Mouse (Mus musculus): ENCODE measurements around the gene Cish.

The Cish gene

GRCm38 (mm10) chr9:107322461-107323050, 26.7 kb downstream of the Cish start:
- no peak for DNase-seq (ENCODE audit: low spot score)

DNA sequence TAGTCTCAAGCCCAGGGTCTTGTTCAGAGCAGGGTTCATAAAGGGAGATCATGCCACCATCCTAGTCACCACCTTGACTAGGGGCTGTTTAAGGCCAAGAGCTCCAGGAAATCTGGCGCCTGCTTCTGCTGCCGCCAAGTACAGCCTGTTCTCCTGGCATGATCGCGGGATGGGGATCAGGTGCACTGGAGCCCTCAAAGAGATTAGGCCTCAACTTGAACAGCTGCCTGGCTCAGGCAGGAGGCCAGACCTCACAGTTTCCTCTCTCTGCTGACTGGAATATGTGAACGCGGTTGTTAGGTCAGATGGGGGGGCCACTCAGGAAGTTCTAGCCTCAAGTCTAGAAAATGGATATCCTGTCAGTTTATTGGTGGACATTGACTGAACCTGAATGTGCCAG, 27.7 kb downstream of the Cish start:
- DNase-seq (ENCODE audit: low spot score), result no peak

DNA sequence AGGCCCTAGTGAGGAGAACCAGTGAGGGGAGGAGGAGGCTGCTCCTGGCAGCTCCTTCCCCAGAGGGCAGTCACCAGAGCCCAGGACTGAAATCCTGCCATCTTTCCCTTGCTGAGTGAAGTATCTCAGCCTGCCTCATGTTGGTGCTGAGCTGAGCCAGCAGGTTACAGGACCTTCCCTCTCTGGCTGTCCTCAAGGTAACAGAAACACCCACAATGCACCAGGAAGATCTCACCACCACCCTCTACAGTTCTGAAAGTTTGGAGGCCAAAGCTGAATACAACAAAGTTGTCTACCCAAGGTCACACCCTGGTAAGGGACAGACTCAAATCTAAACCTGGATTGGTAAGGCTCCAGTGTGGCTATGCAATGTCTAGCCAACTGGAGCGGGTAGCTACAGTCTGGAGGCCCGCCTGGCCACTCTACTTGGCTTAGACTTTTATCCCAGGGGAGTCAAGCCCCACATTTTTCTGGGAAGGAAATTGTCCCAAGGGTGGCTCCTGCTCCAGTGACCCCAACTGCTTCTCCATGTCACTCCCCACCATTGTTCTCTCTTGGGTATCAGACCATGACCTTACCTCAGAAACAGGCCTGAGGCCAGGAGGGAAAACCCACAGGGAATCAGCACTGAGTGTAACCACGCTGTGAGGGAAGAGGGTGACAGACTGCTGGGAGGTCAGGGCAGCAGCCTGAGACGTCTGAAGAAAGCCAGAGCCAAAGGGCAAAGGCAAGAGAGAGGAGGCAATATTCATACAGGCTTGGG, 29.2 kb downstream of the Cish start:
- DNase-seq (ENCODE audit: low spot score), result no peak

DNA sequence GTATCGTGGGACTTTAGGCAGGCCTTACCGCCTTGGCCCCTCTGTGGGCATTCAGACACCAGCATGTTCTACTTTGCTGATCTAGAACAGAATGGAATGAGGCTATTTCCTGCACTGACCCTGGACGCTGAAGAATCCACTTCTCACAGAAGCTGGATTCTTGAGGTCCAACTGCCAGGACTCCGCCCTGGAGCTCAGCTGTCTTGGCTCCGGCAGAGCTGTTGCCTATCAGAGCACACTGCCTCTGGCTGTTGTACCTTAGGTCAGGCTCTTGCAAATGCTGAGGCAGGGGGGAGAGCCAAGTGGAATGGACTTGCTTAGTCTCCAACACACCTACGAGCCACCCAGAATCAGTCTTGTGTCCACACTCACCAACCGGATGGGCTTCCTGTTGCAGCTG, 30.1 kb downstream of the Cish start:
- DNase-seq (ENCODE audit: low spot score), result no peak

GRCm38 (mm10) chr9:107327879-107328620, 32.2 kb downstream of the Cish start:
- DNase-seq (ENCODE audit: low spot score), result no peak

DNA sequence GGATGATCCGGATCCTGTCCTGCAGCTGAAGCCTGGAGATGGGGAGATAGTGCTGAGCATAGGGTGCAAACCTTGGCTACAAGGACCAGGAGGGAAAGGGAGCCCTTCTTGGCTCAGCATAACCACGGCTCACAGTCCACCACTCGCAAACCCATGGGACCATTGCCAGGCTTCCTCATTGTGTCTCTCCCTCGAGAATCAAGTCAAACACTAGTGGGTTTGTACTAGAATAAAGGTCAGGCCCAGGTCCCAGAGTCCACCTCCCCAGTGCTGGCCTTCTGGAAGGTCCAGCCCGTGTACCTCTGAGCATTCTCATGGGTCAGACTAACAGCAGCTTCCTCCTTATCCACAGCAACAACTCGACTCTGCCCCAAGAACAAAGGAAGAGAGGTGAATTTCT, 35.0 kb downstream of the Cish start:
- no peak for DNase-seq (ENCODE audit: low spot score)

DNA sequence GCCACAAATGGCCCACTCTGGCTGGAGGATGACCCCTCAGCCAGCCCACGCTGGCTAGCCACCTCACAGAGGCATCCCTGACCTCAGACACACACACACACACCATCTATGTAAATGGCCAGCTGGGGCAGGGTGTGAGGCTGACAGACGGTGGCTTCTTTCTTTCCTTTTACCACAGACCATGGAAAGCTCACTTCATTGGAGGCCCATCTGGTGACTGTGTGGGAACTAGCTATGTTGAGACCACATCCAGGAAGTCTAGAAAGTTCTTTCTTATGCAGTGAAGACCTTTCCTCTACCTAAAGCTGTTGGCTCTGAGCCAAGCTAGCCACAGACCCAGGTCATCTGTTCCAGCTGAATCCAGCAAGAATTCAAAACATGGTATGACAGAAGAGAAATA, 37.9 kb downstream of the Cish start:
- DNase-seq (ENCODE audit: low spot score), result no peak

DNA sequence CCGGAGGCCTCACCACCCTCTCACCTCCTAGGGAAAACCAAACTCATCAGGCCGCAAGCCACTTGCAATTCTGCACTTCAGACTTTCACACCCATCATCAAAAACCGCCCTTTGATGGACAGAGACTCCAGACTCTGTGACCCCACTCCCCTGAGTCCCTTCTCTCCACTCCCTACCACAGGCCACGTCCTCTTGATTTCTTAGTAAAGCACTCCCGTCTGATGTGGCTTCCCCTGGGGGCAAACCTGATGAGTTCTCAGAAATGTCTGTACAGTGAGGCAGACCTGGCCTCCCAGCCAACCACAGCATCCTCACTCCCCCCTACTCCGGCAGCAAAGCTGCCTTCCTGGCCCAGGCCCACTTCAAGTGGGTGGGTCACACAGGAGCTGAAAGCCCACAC, 38.5 kb downstream of the Cish start:
- no peak for DNase-seq (ENCODE audit: low spot score)

DNA sequence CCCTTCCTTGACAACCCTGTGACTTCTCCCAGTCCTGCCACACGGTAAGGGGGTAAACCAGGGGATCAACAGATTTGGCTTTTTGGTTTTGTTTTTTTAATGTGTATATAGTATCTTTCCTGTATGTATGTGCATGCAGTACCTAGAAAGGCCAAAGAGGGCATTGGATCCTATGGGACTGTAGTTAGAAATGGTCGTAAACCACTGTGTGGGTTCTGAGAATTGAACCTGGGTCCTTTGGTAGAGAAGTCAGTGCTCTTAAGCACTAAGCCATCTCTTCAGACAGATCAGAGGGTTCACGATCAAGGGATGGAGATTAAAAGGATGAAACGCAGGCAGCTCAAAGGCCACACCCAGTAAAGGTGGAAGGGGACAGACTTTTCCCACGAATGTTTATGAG, 39.2 kb downstream of the Cish start:
- DNase-seq (ENCODE audit: low spot score), result no peak

- DNase-seq (ENCODE audit: low spot score), result peak; percentile 69
Observed at GRCm38 (mm10) chr9:107335909-107336308, 40.1 kb downstream of the Cish start.

- no peak for DNase-seq (ENCODE audit: low spot score)
Observed at GRCm38 (mm10) chr9:107336386-107336785, 40.6 kb downstream of the Cish start.

DNA sequence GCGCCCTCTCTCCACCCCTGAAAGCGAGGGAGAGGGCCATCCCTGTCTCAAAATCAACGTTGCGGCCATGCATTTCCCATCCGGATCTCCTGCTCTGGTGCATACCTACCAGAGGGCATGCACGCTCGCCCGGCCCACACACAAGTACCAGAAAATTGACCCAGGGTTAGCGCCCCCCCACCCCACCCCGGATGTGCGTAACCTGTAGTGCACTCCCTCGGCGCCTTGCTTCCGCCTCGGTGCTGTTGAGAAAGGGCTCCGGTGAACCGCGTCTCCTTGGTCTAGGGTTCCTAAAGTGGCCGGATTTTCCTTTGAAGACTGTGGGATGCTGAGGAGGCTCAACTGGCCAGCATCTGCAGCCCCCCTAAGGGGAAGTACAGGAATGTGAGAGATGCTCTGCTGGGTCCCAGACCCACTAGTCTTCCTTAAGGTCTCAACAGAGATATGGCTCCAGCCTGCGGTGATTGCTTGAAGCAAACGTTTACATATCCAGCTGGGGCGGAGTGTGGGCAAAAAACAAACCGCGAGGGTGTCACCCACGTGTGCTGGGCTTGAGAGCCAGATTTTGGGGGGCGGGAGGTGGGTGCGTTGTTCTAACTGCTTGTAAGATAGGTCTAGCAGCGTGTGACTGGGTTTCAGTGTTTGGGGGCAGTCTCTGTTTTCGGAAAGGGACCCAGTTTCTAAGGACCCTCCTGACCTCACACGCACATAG, 42.5 kb downstream of the Cish start, which contains the start of gene Hemk1:
Hemk1 (minus strand) TSS at position 179 of the 712 bp plus-strand sequence.
- DNase-seq (ENCODE audit: low spot score), result peak; percentile 90

DNA sequence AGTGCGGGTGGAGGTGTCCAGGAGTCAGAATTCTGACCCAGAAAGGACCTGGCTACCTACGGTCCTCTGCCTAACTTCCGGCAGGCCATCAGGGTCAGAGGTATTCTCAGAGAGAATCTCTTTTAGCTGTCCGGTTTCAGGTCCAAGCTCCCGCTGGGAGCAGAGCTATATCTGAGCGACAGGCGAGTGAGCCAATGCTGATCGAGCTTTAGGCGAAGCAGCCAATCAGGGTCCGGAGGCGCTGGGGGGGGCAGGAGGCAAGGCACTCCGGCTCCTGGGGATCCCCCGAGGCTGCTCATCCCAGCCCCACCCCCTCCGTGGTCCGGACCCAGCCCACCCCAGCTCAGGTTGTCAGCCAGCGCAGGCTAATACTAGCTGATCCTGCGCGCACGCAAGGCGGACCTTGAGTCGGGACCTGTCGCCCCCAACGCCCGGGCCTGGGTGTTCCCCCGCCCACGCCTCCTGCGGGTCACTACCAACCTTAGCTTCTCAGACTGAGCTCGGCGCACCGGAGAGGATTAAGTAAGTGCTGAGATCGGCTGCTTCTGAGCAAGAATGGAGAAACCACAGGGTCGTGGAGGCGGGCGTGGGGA, 44.5 kb downstream of the Cish start, which contains the start of gene 6430571L13Rik:
6430571L13Rik (plus strand) TSS at position 336 of the 593 bp plus-strand sequence.
- DNase-seq (ENCODE audit: low spot score), result peak; percentile 94

GRCm38 (mm10) chr9:107340911-107341645, 45.3 kb downstream of the Cish start:
- DNase-seq (ENCODE audit: low spot score), result no peak

GRCm38 (mm10) chr9:107342201-107342709, 46.4 kb downstream of the Cish start:
- DNase-seq (ENCODE audit: low spot score), result no peak

DNA sequence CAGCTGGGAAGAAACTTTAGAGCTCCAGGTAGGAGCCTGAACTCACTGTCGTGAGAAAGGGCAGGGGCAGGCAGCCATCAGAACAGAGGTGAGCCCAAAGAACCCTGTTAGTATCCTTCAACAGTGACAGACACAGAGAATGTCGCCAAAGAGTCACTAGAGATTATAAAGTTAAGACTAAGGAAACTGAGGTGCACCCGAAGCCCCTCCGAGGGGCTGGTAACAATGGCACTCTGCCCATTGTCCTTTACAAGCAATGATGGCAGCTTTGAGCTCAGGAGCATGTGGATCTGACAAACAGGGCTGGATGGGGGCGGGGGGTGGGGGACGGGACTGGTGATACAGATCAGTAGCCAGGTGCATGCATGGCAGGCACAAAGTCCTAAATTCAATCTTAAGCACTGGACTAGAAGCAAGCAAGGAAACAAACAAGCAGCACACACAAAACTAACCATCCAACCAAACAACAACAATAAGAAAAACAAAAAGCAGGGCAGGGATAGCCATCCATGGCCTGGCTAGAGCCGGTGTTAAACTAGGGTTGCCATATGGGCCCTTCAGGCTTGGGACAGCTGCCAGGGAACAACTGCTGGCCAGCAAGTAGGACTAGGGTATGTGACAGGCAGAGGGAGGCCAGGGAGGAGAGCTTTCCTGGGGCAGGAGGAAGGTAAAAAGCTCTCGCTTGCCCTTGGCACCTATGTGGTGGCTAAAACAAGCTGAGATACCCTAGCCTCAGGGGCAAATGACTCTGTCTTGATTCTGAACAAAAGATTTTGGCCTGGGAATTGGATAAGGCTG, 47.5 kb downstream of the Cish start:
- no peak for DNase-seq (ENCODE audit: low spot score)

DNA sequence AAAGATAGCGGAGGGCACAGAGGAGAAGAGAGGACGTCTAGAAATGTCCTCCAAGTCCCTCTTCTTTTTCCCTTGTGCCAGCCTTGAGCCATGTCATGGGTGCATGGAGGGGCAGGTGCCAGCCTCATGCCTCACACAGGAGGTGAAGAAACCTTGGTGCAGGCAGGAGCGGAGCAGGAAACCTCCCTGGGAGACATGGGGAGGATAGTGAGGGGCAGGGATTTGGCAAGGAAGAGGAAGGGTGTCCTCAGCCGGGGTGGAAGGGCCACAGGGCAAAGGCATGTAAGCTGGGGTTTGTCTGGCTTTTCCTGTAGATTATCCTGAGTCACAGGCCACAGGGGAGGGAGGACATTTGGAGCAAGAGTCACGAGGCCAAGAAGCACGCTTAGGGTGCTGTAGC, 48.2 kb downstream of the Cish start:
- no peak for DNase-seq (ENCODE audit: low spot score)

DNA sequence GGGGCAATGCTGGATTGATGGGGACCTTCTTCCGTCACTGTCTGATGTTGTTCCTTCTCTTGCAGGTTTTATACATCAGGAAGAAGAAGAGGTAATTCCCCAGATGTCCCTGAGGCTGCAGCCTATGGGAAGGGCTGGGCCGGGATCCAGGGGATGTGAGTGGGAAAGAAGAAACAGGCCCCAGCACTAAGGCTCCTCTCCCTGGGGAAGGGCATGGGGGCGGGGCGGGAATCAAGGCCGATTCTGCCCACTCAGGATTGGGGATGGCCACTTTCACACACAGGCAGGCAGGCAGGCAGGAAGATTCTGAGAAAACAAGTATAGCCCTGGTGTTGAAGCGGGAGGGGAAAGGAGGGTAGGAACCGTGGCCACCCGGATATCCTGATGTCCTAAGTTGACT, 50.3 kb downstream of the Cish start:
- peak; percentile 39 for DNase-seq (ENCODE audit: low spot score)

GRCm38 (mm10) chr9:107347586-107348183, 51.9 kb downstream of the Cish start:
- DNase-seq (ENCODE audit: low spot score), result no peak

DNA sequence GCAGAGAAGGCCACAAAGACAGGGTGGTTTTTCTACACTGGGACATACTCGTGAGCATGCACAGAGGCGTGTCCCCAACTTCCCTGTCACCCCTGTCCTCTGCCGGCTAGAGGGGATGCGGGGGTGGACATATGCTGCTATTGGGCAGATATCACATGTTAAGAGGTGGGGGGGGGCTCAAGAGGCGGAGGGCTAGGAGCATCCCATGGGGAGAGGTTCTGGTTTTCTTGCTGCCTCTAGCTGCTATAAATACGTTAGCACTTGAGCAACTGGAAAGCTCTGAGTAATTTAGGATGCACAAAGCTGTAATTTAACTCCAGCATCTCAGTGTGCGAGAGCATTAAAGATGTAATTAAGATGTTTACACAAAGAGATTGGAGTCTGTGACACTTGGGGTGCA, 53.5 kb downstream of the Cish start:
- no peak for DNase-seq (ENCODE audit: low spot score)
